Mouse (Mus musculus) kidney, postnatal 0 days (tissue): ENCODE results near the gene Zfp82. TPM values are rescaled to one million over a fixed set of nuclear protein-coding genes. Genes with fewer than 3 reads are reported as not detected.
A peak's percentile ranks its signal among the peaks of the same experiment; 100 is the strongest.
"Not testable (repeated sequence)": the region's sequence is repeated elsewhere in the genome, so short reads cannot be mapped to it uniquely, and the experiment has no call there.

Source experiments
- ATAC-seq: fragments of 200-750 bp; cut with Nextera tagmentation; replicated peaks from 2 replicates; pipeline ENCODE4 v1.8.0; 2017; ENCODE audit warnings: low read depth, moderate number of reproducible peaks, moderate TSS enrichment, moderate library complexity; ENCODE audit not compliant: low FRiP score
- DNase-seq: peaks from one replicate; pipeline ENCODE4 v3.0.0-alpha.2; 2016; ENCODE audit warnings: low spot score
- H3K27ac ChIP-seq: fragments of 300-500 bp; sonication (generic); 2 replicates; pipeline ENCODE4 v1.5.1; 2014; ENCODE audit warnings: mild to moderate bottlenecking
- H3K27me3 ChIP-seq: fragments of 300-500 bp; sonication (generic); 2 replicates; pipeline ENCODE4 v1.6.1; 2014; ENCODE audit warnings: low read length, mixed read lengths; ENCODE audit not compliant: insufficient read depth
- H3K36me3 ChIP-seq: fragments of 300-500 bp; sonication (generic); 2 replicates; pipeline ENCODE4 v1.6.1; 2014; ENCODE audit warnings: low read length, mixed read lengths; ENCODE audit not compliant: insufficient read depth
- H3K4me1 ChIP-seq: fragments of 300-500 bp; sonication (generic); replicated peaks from 2 replicates; pipeline ENCODE4 v1.6.1; 2014; ENCODE audit warnings: antibody characterized with exemption, low read length, mixed read lengths; ENCODE audit not compliant: insufficient read depth
- H3K4me2 ChIP-seq: fragments of 300-500 bp; sonication (generic); 2 replicates; pipeline ENCODE4 v1.6.1; 2014; ENCODE audit warnings: mild to moderate bottlenecking, low read length, moderate library complexity, mixed read lengths
- H3K4me3 ChIP-seq: fragments of 300-500 bp; sonication (generic); replicated peaks from 2 replicates; pipeline ENCODE4 v1.5.1; 2014; ENCODE audit warnings: low read depth, low read length
- H3K9ac ChIP-seq: fragments of 300-500 bp; sonication (generic); 2 replicates; pipeline ENCODE4 v1.6.1; 2014; ENCODE audit warnings: low read depth, low read length
- H3K9me3 ChIP-seq: fragments of 300-500 bp; sonication (generic); replicated peaks from 2 replicates; pipeline ENCODE4 v1.6.1; 2016; ENCODE audit warnings: low read length, inconsistent platforms, mixed read lengths
- CTCF ChIP-seq: IDR thresholded peaks from 2 replicates; pipeline ENCODE4 v1.5.1; 2016; ENCODE audit warnings: antibody characterized with exemption, low read depth, mild to moderate bottlenecking, moderate library complexity
- WGBS: fragments of 180-500 bp; shearing (Covaris S2); extraction: QIAGEN DNeasy Blood & Tissue Kit; methylation state at CpG from one replicate; pipeline ENCODE4 v1.1.7; 2014; 5-methylcytosine and 5-hydroxymethylcytosine counted together
- polyA plus RNA-seq: library from polyadenylated mRNA; unstranded; fragments of >200 nt; fragmentation: Nextera tagmentation; extraction: Ambion mirVana; gene quantifications from 2 replicates; pipeline ENCODE4 v1.2.1, GENCODE M21; 2015

Gene Zfp82
- polyA plus RNA-seq: 2.7 and 3.7 TPM in 2 replicates

- under 1% methylated on average over 50 of the region's 50 CpGs for WGBS
- Histone ChIP-seq H3K4me1 (no peaks in the 10 kb centered on the region), H3K4me3 (peak within 1 kb of the TSS; percentile 70), H3K4me2 (peak within 1 kb of the TSS; percentile 97), H3K9ac (peak within 1 kb of the TSS; percentile 63), H3K27ac (no peak within 1 kb of the TSS), H3K9me3 (no peaks in the 10 kb centered on the region), H3K36me3 (peaks cover 5% of the 10 kb centered on the region; the same call in 1 of the 2 replicates), H3K27me3 (no peaks in the 10 kb centered on the region)
- ATAC-seq: peak; percentile 78
- peak; percentile 91 for DNase-seq
- no peak for TF ChIP-seq CTCF
These were observed at the start of gene Zfp82 for GRCm38 (mm10) chr7:30072146-30073028. Zfp82 (minus strand) TSS chr7:30072900.

GRCm38 (mm10) chr7:30122188-30122530 is 49.5 kb upstream of the Zfp82 start:
- Histone ChIP-seq H3K9me3 (no peaks in the 10 kb centered on the region), H3K9ac (peak overlapping the region; percentile 53), H3K4me3 (peak overlapping the region; percentile 64), H3K36me3 (0 out of 2 replicates have a peak, but pooled peaks cover 4% of the 10 kb centered on the region), H3K4me2 (peak overlapping the region; percentile 84), H3K27ac (peak overlapping the region; percentile 21; the same call in 1 of the 2 replicates), H3K4me1 (no peaks in the 10 kb centered on the region), H3K27me3 (no peaks in the 10 kb centered on the region)
- ATAC-seq: no peak
- no peak for TF ChIP-seq CTCF
- 3% methylated on average over 15 of the region's 15 CpGs for WGBS
- peak; percentile 43 for DNase-seq

- no peak for TF ChIP-seq CTCF
- no peaks in the 10 kb centered on the region for H3K4me1 ChIP-seq
- peak within 1 kb of the TSS; percentile 21 for H3K27ac ChIP-seq
- 0 out of 2 replicates have a peak, but pooled peaks cover 4% of the 10 kb centered on the region for H3K36me3 ChIP-seq
- no peaks in the 10 kb centered on the region for H3K27me3 ChIP-seq
- under 1% methylated on average over 61 of the region's 61 CpGs for WGBS
- H3K9me3 ChIP-seq: no peaks in the 10 kb centered on the region
- peak within 1 kb of the TSS; percentile 53 for H3K9ac ChIP-seq
- peak within 1 kb of the TSS; percentile 84 for H3K4me2 ChIP-seq
- H3K4me3 ChIP-seq: peak within 1 kb of the TSS; percentile 64
- DNase-seq (peak; percentile 95), ATAC-seq (peak; percentile 93)
These were observed 48.8 kb upstream of the Zfp82 start, which contains the start of gene Zfp382 for GRCm38 (mm10) chr7:30121308-30122187. Zfp382 (plus strand) TSS chr7:30121942.

- not testable (repeated sequence) for H3K4me1 ChIP-seq, H3K9ac ChIP-seq, H3K4me3 ChIP-seq, H3K36me3 ChIP-seq, H3K27ac ChIP-seq, DNase-seq, H3K4me2 ChIP-seq, H3K9me3 ChIP-seq, H3K27me3 ChIP-seq, ATAC-seq
- WGBS: 93% methylated on average over 12 of the region's 12 CpGs
These were observed 45.2 kb upstream of the Zfp82 start for GRCm38 (mm10) chr7:30117935-30118334.

- no peaks in the 10 kb centered on the region for H3K36me3 ChIP-seq
- ATAC-seq: no peak
- WGBS: 93% methylated on average over 5 of the region's 5 CpGs
These were observed 43.4 kb upstream of the Zfp82 start for GRCm38 (mm10) chr7:30116076-30116475.

GRCm38 (mm10) chr7:30099297-30099696 is 26.6 kb upstream of the Zfp82 start:
- no peaks in the 10 kb centered on the region for H3K27me3 ChIP-seq
- H3K9ac ChIP-seq: no peak overlapping the region
- H3K27ac ChIP-seq: no peak overlapping the region
- 95% methylated on average over 13 of the region's 13 CpGs for WGBS
- H3K4me2 ChIP-seq: no peak overlapping the region
- no peak for ATAC-seq
- no peak for DNase-seq
- H3K4me3 ChIP-seq: no peak overlapping the region
- H3K36me3 ChIP-seq: peaks cover 35% of the 10 kb centered on the region
- no peaks in the 10 kb centered on the region for H3K9me3 ChIP-seq
- H3K4me1 ChIP-seq: no peaks in the 10 kb centered on the region
- no peak for TF ChIP-seq CTCF

More at GRCm38 (mm10) chr7:30116076-30116475, 43.4 kb upstream of the Zfp82 start:
- no peak for DNase-seq
- Histone ChIP-seq H3K9me3 (no peaks in the 10 kb centered on the region), H3K4me2 (no peak overlapping the region), H3K4me3 (no peak overlapping the region), H3K4me1 (no peaks in the 10 kb centered on the region), H3K27me3 (no peaks in the 10 kb centered on the region), H3K27ac (no peak overlapping the region), H3K9ac (no peak overlapping the region)
- TF ChIP-seq CTCF: no peak
